Mouse (Mus musculus) C2C12 (cell line): ENCODE data around the gene Colgalt2.

Experiments used
- CTCF ChIP-seq: IDR thresholded peaks from one replicate; pipeline ENCODE4 v1.5.1; 2011; ENCODE audit not compliant: control insufficient read depth, insufficient read depth, insufficient read length
- MYOD1 ChIP-seq: IDR thresholded peaks from one replicate; pipeline ENCODE4 v1.6.1; 2011; ENCODE audit warnings: low read depth; ENCODE audit not compliant: control insufficient read depth, insufficient read length

DNA sequence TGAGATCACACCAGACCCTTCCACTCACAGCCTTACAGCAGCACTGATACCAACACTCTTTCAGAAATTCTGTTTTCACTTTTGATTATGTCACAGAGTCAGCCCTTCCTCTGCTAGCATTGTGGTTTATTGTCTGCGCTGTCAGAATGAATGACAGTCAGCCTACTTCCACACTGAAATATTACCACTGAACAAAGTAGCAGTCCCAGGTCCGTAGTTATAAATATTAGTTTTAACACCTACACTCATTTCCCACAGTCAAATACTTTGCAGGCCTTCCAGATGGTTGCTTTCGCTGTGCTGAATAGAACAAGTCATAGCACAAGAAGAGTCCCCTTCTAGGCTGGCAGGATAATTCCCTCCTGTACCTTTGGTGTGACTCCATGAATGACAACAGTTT lies 22.7 kb downstream of the Colgalt2 start:
- no peak for TF ChIP-seq MYOD1
- no peak for TF ChIP-seq CTCF
